Mouse (Mus musculus) small intestine, adult 2 months (tissue): ENCODE measurements around the gene Mrc2. TPM values are rescaled to one million over a fixed set of nuclear protein-coding genes. Genes with fewer than 3 reads are reported as not detected.

Source experiments
- H3K27ac ChIP-seq: fragments of 200-500 bp; 2 replicates; pipeline ENCODE4 v1.5.1; 2012; ENCODE audit warnings: low read depth, low read length, control low read depth, inconsistent platforms; ENCODE audit not compliant: insufficient read depth
- H3K27me3 ChIP-seq: fragments of 200-500 bp; 2 replicates; pipeline ENCODE4 v1.6.1; 2012; ENCODE audit warnings: mild to moderate bottlenecking, moderate library complexity, low read length, inconsistent platforms; ENCODE audit not compliant: control insufficient read depth, insufficient read depth
- H3K36me3 ChIP-seq: fragments of 200-500 bp; 2 replicates; pipeline ENCODE4 v1.6.1; 2012; ENCODE audit warnings: mild to moderate bottlenecking, low read length, control low read depth, inconsistent platforms; ENCODE audit not compliant: control insufficient read depth, insufficient read depth
- H3K4me1 ChIP-seq: fragments of 200-500 bp; 2 replicates; pipeline ENCODE4 v1.6.1; 2012; ENCODE audit warnings: low read length, inconsistent platforms, mixed read lengths; ENCODE audit not compliant: control insufficient read depth, insufficient read depth, insufficient read length
- H3K4me3 ChIP-seq: fragments of 200-500 bp; 2 replicates; pipeline ENCODE4 v1.5.1; 2012; ENCODE audit warnings: low read depth, mild to moderate bottlenecking, control low read depth, inconsistent platforms, low read length, moderate library complexity
- CTCF ChIP-seq: fragments of 200-500 bp; IDR thresholded peaks from 2 replicates; pipeline ENCODE4 v1.5.1; 2012; ENCODE audit warnings: low read depth, mild to moderate bottlenecking, control low read depth, inconsistent platforms, low read length, moderate library complexity, mixed read lengths; ENCODE audit not compliant: insufficient replicate concordance, insufficient read length; ENCODE audit errors: extremely low read depth
- POLR2A ChIP-seq: fragments of 200-500 bp; IDR thresholded peaks from 2 replicates; pipeline ENCODE4 v1.6.1; 2012; ENCODE audit warnings: low read depth, mild to moderate bottlenecking, control low read depth, inconsistent platforms, low read length, moderate library complexity
- WGBS: fragments of 180-500 bp; shearing (Covaris S2); methylation state at CpG from one replicate; pipeline ENCODE4 v1.1.7; 2018; 5-methylcytosine and 5-hydroxymethylcytosine counted together
- polyA plus RNA-seq: library from polyadenylated mRNA; depleted of rRNA; stranded (reverse); fragments of >200 nt; gene quantifications from 2 replicates; pipeline ENCODE4 v1.2.3, GENCODE M21; 2012

Mrc2 gene
- polyA plus RNA-seq, 1 experiment = 3.9 TPM

- Histone ChIP-seq H3K27ac (no peak overlapping the region), H3K4me1 (0 out of 2 replicates have a peak, but pooled peaks cover 2% of the 10 kb centered on the region), H3K36me3 (peaks cover 26% of the 10 kb centered on the region), H3K4me3 (no peak overlapping the region), H3K27me3 (no peaks in the 10 kb centered on the region)
- 72% methylated on average over 3 of the region's 3 CpGs for WGBS
- no peak for TF ChIP-seq CTCF
- no peak for TF ChIP-seq POLR2A
Measured at GRCm38 (mm10) chr11:105285720-105286119, 6.7 kb upstream of the Mrc2 start.

GRCm38 (mm10) chr11:105289403-105289802, 3.0 kb upstream of the Mrc2 start:
- TF ChIP-seq CTCF = no peak
- no peak; the same call in 1 of the 2 replicates for TF ChIP-seq POLR2A
- Histone ChIP-seq H3K27ac (no peak overlapping the region), H3K4me3 (no peak overlapping the region), H3K36me3 (peaks cover 7% of the 10 kb centered on the region), H3K4me1 (0 out of 2 replicates have a peak, but pooled peaks cover 2% of the 10 kb centered on the region), H3K27me3 (peaks cover 4% of the 10 kb centered on the region; the same call in 1 of the 2 replicates)
- 63% methylated on average over 3 of the region's 3 CpGs for WGBS

GRCm38 (mm10) chr11:105291681-105292123, 741 bp upstream of the Mrc2 start:
- WGBS = 31% methylated on average over 10 of the region's 10 CpGs
- peak overlapping the region; percentile 63; the same call in 1 of the 2 replicates for H3K4me3 ChIP-seq
- peaks cover 2% of the 10 kb centered on the region; the same call in 1 of the 2 replicates for H3K36me3 ChIP-seq
- H3K27ac ChIP-seq = 0 out of 2 replicates have a peak overlapping the region, but pooled peaks have one; percentile 9
- H3K27me3 ChIP-seq = peaks cover 4% of the 10 kb centered on the region; the same call in 1 of the 2 replicates
- no peaks in the 10 kb centered on the region for H3K4me1 ChIP-seq
- no peak for TF ChIP-seq CTCF
- no peak for TF ChIP-seq POLR2A

GRCm38 (mm10) chr11:105293101-105293581, 698 bp downstream of the Mrc2 start:
- no peak for TF ChIP-seq POLR2A
- no peak for TF ChIP-seq CTCF
- Histone ChIP-seq H3K27ac (no peak overlapping the region), H3K27me3 (peaks cover 4% of the 10 kb centered on the region; the same call in 1 of the 2 replicates), H3K4me3 (peak overlapping the region; percentile 63), H3K4me1 (no peaks in the 10 kb centered on the region), H3K36me3 (no peaks in the 10 kb centered on the region)
- 12% methylated on average over 26 of the region's 26 CpGs for WGBS

- Histone ChIP-seq H3K4me1 (no peaks in the 10 kb centered on the region), H3K4me3 (no peak overlapping the region), H3K27ac (no peak overlapping the region), H3K36me3 (no peaks in the 10 kb centered on the region), H3K27me3 (peaks cover 4% of the 10 kb centered on the region; the same call in 1 of the 2 replicates)
- TF ChIP-seq POLR2A (no peak), CTCF (no peak)
- WGBS = 49% methylated on average over 9 of the region's 9 CpGs
Measured at GRCm38 (mm10) chr11:105293901-105294494, 1.6 kb downstream of the Mrc2 start.

- H3K27ac ChIP-seq = no peak overlapping the region
- H3K4me3 ChIP-seq = no peak overlapping the region
- H3K4me1 ChIP-seq = no peaks in the 10 kb centered on the region
- H3K27me3 ChIP-seq = peaks cover 4% of the 10 kb centered on the region; the same call in 1 of the 2 replicates
- H3K36me3 ChIP-seq = no peaks in the 10 kb centered on the region
- no peak for TF ChIP-seq POLR2A
- no peak for TF ChIP-seq CTCF
- WGBS = 82% methylated on average over 10 of the region's 10 CpGs
Measured at GRCm38 (mm10) chr11:105296084-105296483, 3.6 kb downstream of the Mrc2 start.

- TF ChIP-seq POLR2A (no peak), CTCF (no peak)
- H3K4me1 ChIP-seq = no peaks in the 10 kb centered on the region; the same call in 1 of the 2 replicates
- no peak overlapping the region for H3K27ac ChIP-seq
- no peaks in the 10 kb centered on the region for H3K27me3 ChIP-seq
- WGBS = 81% methylated on average over 7 of the region's 7 CpGs
- H3K4me3 ChIP-seq = no peak overlapping the region
- no peaks in the 10 kb centered on the region for H3K36me3 ChIP-seq
Measured at GRCm38 (mm10) chr11:105310197-105310596, 17.8 kb downstream of the Mrc2 start.
